In the genomic region with DNA sequence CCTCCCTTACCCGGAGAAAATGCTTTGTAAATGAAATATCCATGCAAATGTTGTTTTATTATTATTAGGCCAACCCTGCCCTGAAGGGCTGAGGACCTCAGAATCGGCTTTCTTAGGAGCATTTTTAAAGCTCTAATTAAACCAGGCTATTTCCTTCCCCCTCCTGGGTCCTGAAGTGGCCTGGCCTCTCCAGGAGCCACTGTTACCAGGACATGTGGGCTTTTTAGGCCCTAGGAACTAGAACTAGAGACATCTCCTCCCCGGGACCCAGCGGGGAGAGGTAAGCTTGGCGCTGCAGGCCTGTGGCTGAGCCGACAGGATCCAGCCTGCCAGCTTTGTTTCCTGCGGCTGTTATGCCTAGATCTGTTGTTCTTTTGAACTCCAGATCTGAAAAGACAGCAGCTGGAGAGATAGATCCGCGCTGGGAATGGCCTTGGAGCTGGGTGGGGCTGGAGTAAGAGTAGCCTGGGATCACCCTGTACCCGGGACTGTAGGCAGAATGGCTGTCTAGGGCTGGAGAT, we compare ENCODE assay signal across 8 mouse cellular contexts. TPM values are rescaled to one million over a fixed set of nuclear protein-coding genes. Genes with fewer than 3 reads are reported as not detected.
DNase-seq lines count a peak whose midpoint lies in the region; ATAC-seq lines count a peak whose summit lies in the region.

No protein-coding gene starts in this region.

- H3K9me3 ChIP-seq in lung, embryonic 16.5 days (ENCODE audit: control insufficient read depth, low read length) = no peaks in the 10 kb centered on the region
- no peaks in the 10 kb centered on the region for H3K9me3 ChIP-seq in forebrain, embryonic 11.5 days (ENCODE audit: control insufficient read depth, low read length)
- H3K9me3 ChIP-seq in limb, embryonic 13.5 days = no peaks in the 10 kb centered on the region

- H3K36me3 ChIP-seq in lung, embryonic 16.5 days (ENCODE audit: control insufficient read depth, insufficient read depth, low read length) = no peaks in the 10 kb centered on the region
- no peaks in the 10 kb centered on the region for H3K36me3 ChIP-seq in forebrain, embryonic 11.5 days (ENCODE audit: control insufficient read depth, insufficient read depth, low read length)
- H3K36me3 ChIP-seq in limb, embryonic 13.5 days = peaks cover 9% of the 10 kb centered on the region

- intact Hi-C loops in left cerebral cortex, postnatal 4 days (cut with DNase I) = no loop called here

- peak overlapping the region; percentile 35; the same call in 1 of the 2 replicates for H3K4me2 ChIP-seq in lung, embryonic 16.5 days (ENCODE audit: low read depth, low read length)
- H3K4me2 ChIP-seq in forebrain, embryonic 11.5 days (ENCODE audit: low read depth, low read length, severe bottlenecking) = peak overlapping the region; percentile 18; the same call in 1 of the 2 replicates
- peak overlapping the region; percentile 34 for H3K4me2 ChIP-seq in limb, embryonic 13.5 days (replicated peaks)

- peak overlapping the region; percentile 56 for H3K9ac ChIP-seq in lung, embryonic 16.5 days (ENCODE audit: low read length)
- peak overlapping the region; percentile 13 for H3K9ac ChIP-seq in forebrain, embryonic 11.5 days (ENCODE audit: low read length)
- H3K9ac ChIP-seq in limb, embryonic 13.5 days = peak overlapping the region; percentile 55

- peaks cover 16% of the 10 kb centered on the region for H3K4me1 ChIP-seq in lung, embryonic 16.5 days (replicated peaks; ENCODE audit: control insufficient read depth, insufficient read depth, low read length)
- H3K4me1 ChIP-seq in forebrain, embryonic 11.5 days (replicated peaks; ENCODE audit: control insufficient read depth, insufficient read depth, low read length) = peaks cover 27% of the 10 kb centered on the region
- H3K4me1 ChIP-seq in limb, embryonic 13.5 days = peaks cover 25% of the 10 kb centered on the region

- no peak overlapping the region for H3K4me3 ChIP-seq in lung, embryonic 16.5 days (ENCODE audit: low read length)
- no peak overlapping the region for H3K4me3 ChIP-seq in forebrain, embryonic 11.5 days (ENCODE audit: low read depth, low read length)
- no peak overlapping the region for H3K4me3 ChIP-seq in limb, embryonic 13.5 days

- no peaks in the 10 kb centered on the region for H3K27me3 ChIP-seq in lung, embryonic 16.5 days (ENCODE audit: control insufficient read depth, insufficient read depth, low read depth, low read length)
- peaks cover 3% of the 10 kb centered on the region for H3K27me3 ChIP-seq in forebrain, embryonic 11.5 days (ENCODE audit: control insufficient read depth, insufficient read depth, low read length)
- peaks cover 15% of the 10 kb centered on the region; the same call in 1 of the 2 replicates for H3K27me3 ChIP-seq in limb, embryonic 13.5 days

- no peak for DNase-seq in lung, postnatal 4 days
- DNase-seq in forebrain, embryonic 11.5 days (ENCODE audit: low spot score) = peak; percentile 66
- DNase-seq in thymus, postnatal 14 days = peak; percentile 58
- DNase-seq in right cerebral cortex, postnatal 4 days = no peak
- DNase-seq in cerebellum, adult 11-12 months = no peak
- DNase-seq in left cerebral cortex, postnatal 4 days = no peak

- H3K27ac ChIP-seq in lung, embryonic 16.5 days (ENCODE audit: low read length) = peak overlapping the region; percentile 74
- H3K27ac ChIP-seq in forebrain, embryonic 11.5 days (ENCODE audit: low read depth, low read length) = peak overlapping the region; percentile 58
- peak overlapping the region; percentile 52; the same call in 1 of the 2 replicates for H3K27ac ChIP-seq in limb, embryonic 13.5 days

- WGBS in lung, embryonic 16.5 days = 10% methylated on average over 10 of the region's 10 CpGs
- WGBS in forebrain, embryonic 11.5 days = under 1% methylated on average over 10 of the region's 10 CpGs
- WGBS in limb, embryonic 13.5 days = 3% methylated on average over 10 of the region's 10 CpGs

- ATAC-seq in lung, embryonic 16.5 days (ENCODE audit: low read depth) = peak; percentile 54
- ATAC-seq in forebrain, embryonic 11.5 days (replicated peaks; ENCODE audit: low FRiP score) = peak; percentile 37
- peak; percentile 38; the same call in 1 of the 2 replicates for ATAC-seq in limb, embryonic 13.5 days (ENCODE audit: low FRiP score, low read depth)

RNA-seq across cellular contexts. Expression of a gene that starts 0.5 kb away (rescaled TPM):
- 0.90 and 3.1 TPM in 2 replicates for polyA plus RNA-seq in lung, embryonic 16.5 days (2015; fragmentation: Nextera tagmentation; extraction: Ambion mirVana)
- 0.33 and 0.47 TPM in 2 replicates for polyA plus RNA-seq in forebrain, embryonic 11.5 days (2014; fragmentation: Nextera tagmentation; extraction: Ambion mirVana)
- polyA plus RNA-seq in limb, embryonic 13.5 days (2015; fragmentation: Nextera tagmentation; extraction: Ambion mirVana) = 0.37 and 0.70 TPM in 2 replicates
- total RNA-seq in left cerebral cortex, postnatal 4 days (2021) = not detected

RNA-seq across cellular contexts. Expression of a gene that starts 26.1 kb away (rescaled TPM):
- polyA plus RNA-seq in lung, embryonic 16.5 days (2015; fragmentation: Nextera tagmentation; extraction: Ambion mirVana) = 15.4 and 15.9 TPM in 2 replicates
- polyA plus RNA-seq in forebrain, embryonic 11.5 days (2014; fragmentation: Nextera tagmentation; extraction: Ambion mirVana) = 26.5 and 27.4 TPM in 2 replicates
- polyA plus RNA-seq in limb, embryonic 13.5 days (2015; fragmentation: Nextera tagmentation; extraction: Ambion mirVana) = 22.7 and 23.7 TPM in 2 replicates
- total RNA-seq in left cerebral cortex, postnatal 4 days (2021) = 10 to 100 TPM; 19.2 to 19.4 TPM

RNA-seq across cellular contexts. Expression of a gene that starts 26.4 kb away (rescaled TPM):
- polyA plus RNA-seq in lung, embryonic 16.5 days (2015; fragmentation: Nextera tagmentation; extraction: Ambion mirVana) = 39.8 and 40.3 TPM in 2 replicates
- 57.4 and 60.3 TPM in 2 replicates for polyA plus RNA-seq in forebrain, embryonic 11.5 days (2014; fragmentation: Nextera tagmentation; extraction: Ambion mirVana)
- 48.0 and 50.1 TPM in 2 replicates for polyA plus RNA-seq in limb, embryonic 13.5 days (2015; fragmentation: Nextera tagmentation; extraction: Ambion mirVana)
- 10 to 100 TPM; 28.1 to 29.3 TPM for total RNA-seq in left cerebral cortex, postnatal 4 days (2021)

RNA-seq across cellular contexts. Expression of a gene that starts 41.4 kb away (rescaled TPM):
- polyA plus RNA-seq in lung, embryonic 16.5 days (2015; fragmentation: Nextera tagmentation; extraction: Ambion mirVana) = 129 and 130 TPM in 2 replicates
- polyA plus RNA-seq in forebrain, embryonic 11.5 days (2014; fragmentation: Nextera tagmentation; extraction: Ambion mirVana) = 78.5 and 88.6 TPM in 2 replicates
- polyA plus RNA-seq in limb, embryonic 13.5 days (2015; fragmentation: Nextera tagmentation; extraction: Ambion mirVana) = 96.6 and 102 TPM in 2 replicates
- 10 to 100 TPM; 53.1 to 53.4 TPM for total RNA-seq in left cerebral cortex, postnatal 4 days (2021)

Comparison
In these comparisons a context has a peak if more than half of its experiments do, and no peak if none do; other contexts are left out.
1. DNase-seq: peak in forebrain, embryonic 11.5 days (single experiment) and thymus, postnatal 14 days (single experiment); none in lung, postnatal 4 days (0 of 2), right cerebral cortex, postnatal 4 days (single experiment), cerebellum, adult 11-12 months (single experiment) and left cerebral cortex, postnatal 4 days (single experiment).
2. Peak in every context shown above with its lines, with median percentiles within 50 percentile points of each other: ATAC-seq, H3K27ac ChIP-seq, H3K4me2 ChIP-seq and H3K9ac ChIP-seq.